Mouse (Mus musculus) thymus, adult 2 months (tissue): ENCODE measurements around the gene Rtp4.

Experiments
- CTCF ChIP-seq: fragments of 200-500 bp; IDR thresholded peaks from 2 replicates; pipeline ENCODE4 v1.5.1; 2012; ENCODE audit warnings: mild to moderate bottlenecking, control low read depth, low read length, moderate library complexity, borderline replicate concordance; ENCODE audit not compliant: control insufficient read depth, poor library complexity, insufficient read depth; ENCODE audit errors: extremely low read depth
- POLR2A ChIP-seq: fragments of 200-500 bp; IDR thresholded peaks from 2 replicates; pipeline ENCODE4 v1.6.1; 2012; ENCODE audit warnings: mild to moderate bottlenecking, low read length, control low read depth, moderate library complexity; ENCODE audit not compliant: control insufficient read depth, poor library complexity, insufficient read depth; ENCODE audit errors: extremely low read depth

DNA sequence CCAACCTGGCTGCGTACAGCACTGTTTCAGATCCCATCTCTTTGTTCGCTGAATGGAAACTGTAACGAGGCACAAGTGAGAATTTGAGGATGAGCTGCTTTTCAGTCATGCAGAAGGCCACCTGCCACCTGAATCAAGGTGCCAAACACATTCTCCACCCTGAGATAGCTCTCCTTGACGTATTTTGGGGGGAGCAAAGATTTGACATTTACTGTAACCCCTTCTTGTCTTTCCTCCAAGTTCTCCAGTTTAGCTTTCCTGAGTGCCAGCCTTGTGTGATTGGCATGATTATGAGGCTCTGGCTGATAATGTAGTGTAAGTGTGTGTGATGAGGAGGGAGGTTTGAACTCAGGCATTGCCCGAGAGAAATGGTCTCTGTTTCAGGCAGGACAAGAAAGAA, 2.0 kb downstream of the Rtp4 start:
- TF ChIP-seq CTCF: no peak
- TF ChIP-seq POLR2A: no peak
